Mouse (Mus musculus) gastrocnemius, adult 2 months (tissue): ENCODE data around the gene Gm17304. TPM values are rescaled to one million over a fixed set of nuclear protein-coding genes. Genes with fewer than 3 reads are reported as not detected.
A peak's percentile ranks its signal among the peaks of the same experiment; 100 is the strongest.

ENCODE experiments used
- DNase-seq: peaks from one replicate; pipeline ENCODE4 v3.0.0; 2022
- H3K27ac ChIP-seq: fragments of 200-600 bp; 2 replicates; pipeline ENCODE4 v1.8.1; 2022; ENCODE audit warnings: mild to moderate bottlenecking
- H3K4me3 ChIP-seq: fragments of 200-600 bp; 2 replicates; pipeline ENCODE4 v1.8.1; 2022; ENCODE audit warnings: mild to moderate bottlenecking, moderate library complexity
- CTCF ChIP-seq: fragments of 200-600 bp; IDR thresholded peaks from 2 replicates; pipeline ENCODE4 v1.8.1; 2022; ENCODE audit warnings: antibody characterized with exemption, mild to moderate bottlenecking, moderate library complexity
- intact Hi-C: fragments of 180-260 bp; cut with DNase I; formaldehyde crosslinking; loops from one replicate; pipeline ENCODE4 v1.15.1; 2025
- total RNA-seq, 2 experiments: library from RNA; stranded (reverse); gene quantifications; 2 replicates each; pipeline ENCODE4 v1.2.3; 2021

The Gm17304 gene
- total RNA-seq, 2 experiments from 2014 or later: not detected

DNA sequence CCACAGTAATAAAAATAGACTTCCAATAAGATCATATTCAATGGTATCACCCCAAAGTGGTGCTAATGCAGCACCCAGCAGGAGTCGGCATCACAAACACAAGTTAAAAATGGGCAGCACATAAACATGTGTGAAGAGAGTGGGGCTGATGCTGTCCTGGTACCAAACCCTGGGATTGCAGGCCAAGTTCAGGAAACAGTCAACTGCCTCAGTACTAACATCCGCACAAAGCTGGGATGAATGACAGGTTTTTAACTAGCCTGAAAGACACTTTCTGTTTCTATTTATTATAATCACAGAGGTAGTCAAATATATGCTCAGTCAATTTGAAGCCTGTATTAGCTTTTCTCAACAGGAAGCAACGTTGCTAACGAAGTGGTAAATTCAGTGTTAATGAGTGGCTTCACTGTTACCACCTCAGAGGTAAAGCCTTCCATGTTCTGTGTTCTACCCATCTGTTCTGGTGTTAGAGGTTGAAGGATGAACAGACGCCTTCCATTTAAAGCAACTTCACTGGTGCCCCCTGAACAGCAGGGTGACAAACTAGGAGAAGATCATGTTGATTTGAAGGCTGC is 31.4 kb downstream of the Gm17304 start:
- DNase-seq: no peak
- TF ChIP-seq CTCF: no peak
- Histone ChIP-seq H3K27ac (no peak overlapping the region), H3K4me3 (no peak overlapping the region)
- intact Hi-C loops: no loop called here

DNA sequence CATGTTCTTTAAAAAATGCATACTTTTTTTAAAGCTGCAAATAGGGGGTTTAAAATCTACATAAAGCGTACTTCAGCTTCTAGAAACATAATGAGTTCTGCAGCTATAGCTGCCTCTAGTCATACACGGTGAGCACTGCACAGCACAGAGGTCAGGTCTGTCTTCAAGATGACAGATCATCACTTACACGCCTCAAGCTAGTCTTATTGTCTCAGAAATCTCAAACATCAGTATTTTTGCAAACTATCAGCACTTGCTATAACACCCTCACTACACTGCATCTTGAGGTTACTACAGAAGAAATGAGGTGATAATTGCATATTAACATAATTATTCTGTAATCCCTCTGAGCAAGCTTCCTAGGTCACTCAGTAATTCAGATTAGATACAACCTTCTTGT is 33.0 kb downstream of the Gm17304 start:
- intact Hi-C loops: no loop called here
- DNase-seq: no peak
- Histone ChIP-seq H3K27ac (no peak overlapping the region), H3K4me3 (no peak overlapping the region)
- TF ChIP-seq CTCF: no peak

DNA sequence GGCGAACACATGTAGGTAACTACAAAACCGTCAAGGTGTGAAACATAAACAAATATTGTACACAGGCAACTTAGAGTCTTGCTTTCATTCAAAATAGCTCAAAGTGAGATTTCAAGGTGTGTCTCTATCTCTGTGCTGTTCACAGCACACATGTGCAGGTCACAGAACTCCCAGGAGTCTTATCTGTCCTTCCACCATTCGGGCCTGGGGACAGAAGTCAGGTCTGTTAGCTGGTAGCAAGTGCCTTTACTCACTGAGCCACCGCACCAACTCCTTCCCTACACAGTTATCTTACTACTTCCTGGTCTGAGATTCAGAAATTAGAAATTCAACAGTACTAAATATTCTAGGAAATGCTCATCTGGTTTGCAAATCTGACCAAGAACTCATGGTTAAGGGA is 34.5 kb downstream of the Gm17304 start:
- intact Hi-C loops: no loop called here
- Histone ChIP-seq H3K27ac (peak overlapping the region; percentile 20; the same call in 1 of the 2 replicates), H3K4me3 (no peak overlapping the region)
- DNase-seq: no peak
- TF ChIP-seq CTCF: no peak

GRCm38 (mm10) chr5:106649441-106649840 is 40.5 kb downstream of the Gm17304 start:
- intact Hi-C loops: loop anchor here (2.0 kb wide), 1 partner anchor 285 kb away; no protein-coding TSS in a partner anchor
- DNase-seq: no peak
- TF ChIP-seq CTCF: peak; percentile 52

GRCm38 (mm10) chr5:106649995-106650394 is 41.1 kb downstream of the Gm17304 start:
- no peak for TF ChIP-seq CTCF
- DNase-seq: no peak
- no peak overlapping the region for H3K27ac ChIP-seq
- no peak overlapping the region for H3K4me3 ChIP-seq
- intact Hi-C loops: loop anchor here (2.0 kb wide), 1 partner anchor 285 kb away; no protein-coding TSS in a partner anchor

More at GRCm38 (mm10) chr5:106649441-106649840, 40.5 kb downstream of the Gm17304 start:
- H3K4me3 ChIP-seq: no peak overlapping the region
- H3K27ac ChIP-seq: no peak overlapping the region

DNA sequence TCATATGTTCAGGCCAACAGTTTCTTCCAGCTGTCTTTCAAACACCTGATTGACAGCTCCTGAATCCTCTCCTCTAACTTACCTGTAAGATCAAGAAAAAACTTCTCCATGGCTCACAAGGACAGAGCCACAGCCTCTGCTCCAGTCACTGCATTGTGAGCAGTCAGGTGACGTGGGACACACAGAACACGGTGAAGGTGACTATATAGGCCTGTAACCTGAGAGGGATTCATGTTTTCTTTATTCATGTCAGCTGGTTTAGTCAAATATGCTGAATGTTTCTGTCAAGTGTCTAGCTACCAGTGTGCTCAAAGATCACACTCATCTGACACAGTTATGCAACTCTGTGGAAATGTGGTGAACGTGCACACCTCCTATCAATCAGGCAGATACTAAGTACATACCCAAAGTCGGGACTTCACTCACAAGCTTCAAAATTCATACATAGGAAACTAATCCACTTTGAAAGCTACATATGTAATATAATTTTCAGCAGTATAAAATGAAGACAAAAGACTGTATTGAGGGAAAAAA is 43.4 kb downstream of the Gm17304 start:
- no peak for TF ChIP-seq CTCF
- Histone ChIP-seq H3K27ac (no peak overlapping the region), H3K4me3 (no peak overlapping the region)
- intact Hi-C loops: no loop called here
- no peak for DNase-seq

DNA sequence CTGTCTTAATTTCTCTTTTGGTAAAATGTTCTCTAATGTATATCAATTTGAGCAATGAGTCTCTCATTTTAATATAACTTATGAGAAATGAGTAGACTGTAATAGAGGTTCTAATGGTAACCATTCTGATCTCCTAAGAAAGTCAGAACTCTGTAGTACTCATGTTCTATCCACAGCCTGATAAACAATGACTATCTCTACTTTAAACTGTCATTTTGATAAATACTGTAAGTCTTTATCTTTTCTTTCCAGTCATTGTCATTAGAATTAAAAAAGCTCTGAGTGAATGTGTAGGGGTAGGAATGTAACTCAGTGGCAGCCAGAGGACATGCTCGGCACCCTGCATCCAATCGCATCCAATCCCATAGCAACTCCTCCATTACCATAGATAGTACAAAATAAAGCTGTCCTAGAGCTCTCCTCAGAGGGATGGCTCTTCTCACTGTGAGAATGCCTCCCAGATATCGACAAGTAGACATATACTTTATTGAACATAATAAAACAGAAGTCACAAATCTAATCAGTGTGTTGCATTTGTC is 44.0 kb downstream of the Gm17304 start:
- no peak for DNase-seq
- Histone ChIP-seq H3K4me3 (no peak overlapping the region), H3K27ac (no peak overlapping the region)
- intact Hi-C loops: no loop called here
- no peak for TF ChIP-seq CTCF

Other genes starting within 250 kb of the Gm17304 start
- not detected for gene Barhl2, start 150.9 kb upstream of the Gm17304 start, total RNA-seq
- gene Zfp644, start 88.2 kb downstream of the Gm17304 start, total RNA-seq: 10 to 100 TPM; 51.2 to 55.7 TPM